Mouse (Mus musculus) liver, adult 2 months (tissue): ENCODE measurements around the gene Pex5l.

Source experiments
- CTCF ChIP-seq: fragments of 200-500 bp; IDR thresholded peaks from 2 replicates; pipeline ENCODE4 v1.5.1; 2011; ENCODE audit warnings: low read depth, low read length, control low read depth
- POLR2A ChIP-seq: fragments of 200-500 bp; IDR thresholded peaks from 2 replicates; pipeline ENCODE4 v1.6.1; 2011; ENCODE audit warnings: low read length, control low read depth; ENCODE audit not compliant: insufficient read depth; ENCODE audit errors: extremely low read depth

GRCm38 (mm10) chr3:32979238-32979637 is 163.8 kb downstream of the Pex5l start:
- no peak for TF ChIP-seq POLR2A
- TF ChIP-seq CTCF, result no peak
